Mouse (Mus musculus) CH12.LX (cell line): Measurements from ENCODE around the gene Lonp1. TPM values are rescaled to one million over a fixed set of nuclear protein-coding genes. Genes with fewer than 3 reads are reported as not detected.

ENCODE experiments used
- DNase-seq: peaks from one replicate; pipeline ENCODE4 v3.0.0-alpha.2; 2013; ENCODE audit errors: extremely low read depth
- H3K27ac ChIP-seq: 2 replicates; pipeline ENCODE4 v1.5.1; 2012; ENCODE audit warnings: low read depth, mild to moderate bottlenecking, control low read depth, moderate library complexity; ENCODE audit not compliant: insufficient read depth
- H3K27me3 ChIP-seq: replicated peaks from 2 replicates; pipeline ENCODE3; 2012; ENCODE audit warnings: inconsistent platforms
- H3K36me3 ChIP-seq, 2 experiments: replicated peaks in 1 of 2; 2 replicates each; pipeline versions ENCODE3 to v1.6.1; 2012; ENCODE audit warnings: inconsistent platforms in 1 of 2, low read length in 1 of 2, mild to moderate bottlenecking in 1 of 2, mixed read lengths in 1 of 2, moderate library complexity in 1 of 2; ENCODE audit not compliant: control insufficient read depth in 1 of 2, insufficient read depth in 1 of 2
- H3K4me1 ChIP-seq, 2 experiments: 2 replicates each; pipeline ENCODE4 v1.6.1; 2012; ENCODE audit warnings: inconsistent platforms in 1 of 2, moderate library complexity in 1 of 2; ENCODE audit not compliant: insufficient read depth in 2 of 2, control insufficient read depth in 1 of 2
- H3K4me2 ChIP-seq: 2 replicates; pipeline ENCODE4 v1.6.1; 2012; ENCODE audit warnings: low read depth, mild to moderate bottlenecking, control low read depth; ENCODE audit not compliant: poor library complexity, insufficient read depth, severe bottlenecking
- H3K4me3 ChIP-seq, 3 experiments: fragments of 150-350 bp in 1 of 3; sonication (generic) in 1 of 3; replicated peaks in 1 of 3; 2 replicates each; pipeline versions ENCODE3 to v1.5.1; 2011 to 2012; ENCODE audit warnings: low read depth in 2 of 3, low read length in 2 of 3, mild to moderate bottlenecking in 2 of 3, moderate library complexity in 2 of 3, control low read depth in 1 of 3, improper control_type of control experiment in 1 of 3, inconsistent platforms in 1 of 3, mixed read lengths in 1 of 3; ENCODE audit not compliant: poor library complexity in 1 of 3
- H3K79me2 ChIP-seq: replicated peaks from 2 replicates; pipeline ENCODE4 v1.6.1; 2012; ENCODE audit warnings: mild to moderate bottlenecking, moderate library complexity; ENCODE audit not compliant: control insufficient read depth, poor library complexity, insufficient read depth, severe bottlenecking; ENCODE audit errors: extremely low read depth
- H3K9ac ChIP-seq: 2 replicates; pipeline ENCODE4 v1.6.1; 2012; ENCODE audit warnings: low read depth, mild to moderate bottlenecking, control low read depth, moderate library complexity; ENCODE audit not compliant: insufficient read depth
- H3K9me3 ChIP-seq: replicated peaks from 2 replicates; pipeline ENCODE3; 2012; ENCODE audit warnings: low read length, inconsistent platforms, mixed read lengths
- CHD1 ChIP-seq: IDR thresholded peaks from 2 replicates; pipeline ENCODE4 v1.6.1; 2012; ENCODE audit warnings: low read depth, low read length, improper control_type of control experiment, inconsistent platforms
- CHD2 ChIP-seq: IDR thresholded peaks from 2 replicates; pipeline ENCODE4 v1.6.1; 2011; ENCODE audit warnings: low read length, improper control_type of control experiment
- E2F4 ChIP-seq: IDR thresholded peaks from 2 replicates; pipeline ENCODE4 v1.6.1; 2011; ENCODE audit warnings: low read depth, low read length, improper control_type of control experiment; ENCODE audit not compliant: insufficient replicate concordance
- ELF1 ChIP-seq: IDR thresholded peaks from 2 replicates; pipeline ENCODE4 v1.6.1; 2014; ENCODE audit warnings: low read depth, mild to moderate bottlenecking, inconsistent platforms, low read length, improper control_type of control experiment
- EP300 ChIP-seq: IDR thresholded peaks from 2 replicates; pipeline ENCODE4 v1.6.1; 2011; ENCODE audit warnings: low read length, improper control_type of control experiment
- HCFC1 ChIP-seq: IDR thresholded peaks from 2 replicates; pipeline ENCODE4 v1.6.1; 2012; ENCODE audit warnings: low read depth, mild to moderate bottlenecking, inconsistent platforms, low read length, improper control_type of control experiment
- IRF4 ChIP-seq: IDR thresholded peaks from 2 replicates; pipeline ENCODE4 v1.6.1; 2014; ENCODE audit warnings: low read depth, mild to moderate bottlenecking, inconsistent platforms, low read length, improper control_type of control experiment
- JUN ChIP-seq: IDR thresholded peaks from 2 replicates; pipeline ENCODE4 v1.6.1; 2011; ENCODE audit warnings: low read depth, mild to moderate bottlenecking, low read length, improper control_type of control experiment, moderate library complexity; ENCODE audit not compliant: insufficient read depth
- KAT2A ChIP-seq: IDR thresholded peaks from 2 replicates; pipeline ENCODE4 v1.6.1; 2012; ENCODE audit warnings: low read length, improper control_type of control experiment, inconsistent platforms; ENCODE audit not compliant: insufficient replicate concordance
- MAX ChIP-seq: IDR thresholded peaks from 2 replicates; pipeline ENCODE4 v1.6.1; 2011; ENCODE audit warnings: low read length, improper control_type of control experiment
- MAZ ChIP-seq: IDR thresholded peaks from 2 replicates; pipeline ENCODE4 v1.6.1; 2012; ENCODE audit warnings: low read depth, mild to moderate bottlenecking, inconsistent platforms, low read length, improper control_type of control experiment, moderate library complexity
- MEF2A ChIP-seq: IDR thresholded peaks from 2 replicates; pipeline ENCODE4 v1.6.1; 2014; ENCODE audit warnings: low read depth, mild to moderate bottlenecking, inconsistent platforms, low read length, improper control_type of control experiment, borderline replicate concordance
- MYC ChIP-seq: IDR thresholded peaks from 2 replicates; pipeline ENCODE4 v1.6.1; 2011; ENCODE audit warnings: low read depth, mild to moderate bottlenecking, improper control_type of control experiment, low read length
- NELFE ChIP-seq: IDR thresholded peaks from 2 replicates; pipeline ENCODE4 v1.6.1; 2011; ENCODE audit warnings: low read depth, low read length, improper control_type of control experiment
- NRF1 ChIP-seq: IDR thresholded peaks from 2 replicates; pipeline ENCODE4 v1.6.1; 2014; ENCODE audit warnings: low read depth, mild to moderate bottlenecking, inconsistent platforms, low read length, improper control_type of control experiment, moderate library complexity
- POLR2A ChIP-seq: IDR thresholded peaks from 2 replicates; pipeline ENCODE4 v1.6.1; 2011; ENCODE audit warnings: low read depth, mild to moderate bottlenecking, improper control_type of control experiment, low read length
- RCOR1 ChIP-seq: conservative IDR thresholded peaks from 2 replicates; pipeline ENCODE4 v1.6.1; 2012; ENCODE audit warnings: low read depth, mild to moderate bottlenecking, inconsistent platforms, low read length, improper control_type of control experiment
- TCF12 ChIP-seq: IDR thresholded peaks from 2 replicates; pipeline ENCODE4 v1.6.1; 2014; ENCODE audit warnings: low read depth, mild to moderate bottlenecking, inconsistent platforms, low read length, improper control_type of control experiment
- UBTF ChIP-seq: IDR thresholded peaks from 2 replicates; pipeline ENCODE4 v1.6.1; 2012; ENCODE audit warnings: low read depth, mild to moderate bottlenecking, inconsistent platforms, low read length, improper control_type of control experiment, moderate library complexity
- USF1 ChIP-seq: IDR thresholded peaks from 2 replicates; pipeline ENCODE4 v1.6.1; 2014; ENCODE audit warnings: low read depth, mild to moderate bottlenecking, inconsistent platforms, low read length, improper control_type of control experiment
- ZKSCAN1 ChIP-seq: IDR thresholded peaks from 2 replicates; pipeline ENCODE4 v1.6.1; 2012; ENCODE audit warnings: low read depth, inconsistent platforms, low read length, improper control_type of control experiment, borderline replicate concordance
- ZMIZ1 ChIP-seq: IDR thresholded peaks from 2 replicates; pipeline ENCODE4 v1.6.1; 2012; ENCODE audit warnings: low read depth, mild to moderate bottlenecking, inconsistent platforms, low read length, improper control_type of control experiment
- dilution Hi-C: fragments of 300-500 bp; cut with MboI; formaldehyde crosslinking; loops from 2 replicates; pipeline ENCODE4 v1.14.3; 2020; ENCODE audit warnings: low sequenced_read_pairs; ENCODE audit not compliant: extremely low pct_unique_long_range_greater_than_20kb, extremely low pct_ligation_motif_present
- in situ Hi-C: fragments of 300-500 bp; cut with MboI; formaldehyde crosslinking; loops from 3 replicates; pipeline ENCODE4 v1.14.3; 2019; ENCODE audit warnings: low sequenced_read_pairs, low pct_ligation_motif_present, low pct_unique_long_range_greater_than_20kb, mixed read lengths
- polyA plus RNA-seq: library from polyadenylated mRNA; unstranded; fragments of >175 nt; gene quantifications from 2 replicates; pipeline ENCODE4 v1.2.1, GENCODE M21; 2012; ENCODE audit warnings: low read depth; ENCODE audit not compliant: insufficient read length
- total RNA-seq, 2 experiments: library from RNA; depleted of rRNA; stranded (reverse); fragments of 300-350 nt in 1 of 2; fragments of >200 nt in 1 of 2; gene quantifications; 2 replicates each; pipeline ENCODE4 v1.2.3; 2012 to 2014

Gene Lonp1
- total and polyA plus RNA-seq, 3 experiments, result 69.6 to 151 (median 99.4) TPM

DNA sequence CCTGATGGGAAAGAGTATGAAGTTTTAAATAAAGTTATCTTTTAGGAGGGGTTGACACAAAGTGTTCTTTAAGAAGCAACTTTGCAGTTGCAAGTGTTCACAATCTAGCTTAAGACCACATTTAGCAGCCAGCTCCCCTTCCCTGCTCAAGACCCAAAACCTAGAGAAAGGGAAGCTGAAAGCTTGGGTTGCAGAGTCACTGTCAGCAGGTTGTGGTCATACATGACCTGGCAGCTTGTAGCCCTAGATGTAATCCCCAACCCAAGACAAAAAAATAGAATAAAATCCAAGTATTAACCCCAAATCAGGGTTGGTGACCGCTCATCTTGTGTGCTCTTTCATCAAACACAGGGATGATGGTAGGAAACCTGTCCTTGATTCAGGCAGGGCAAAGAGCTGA is 43.6 kb downstream of the Lonp1 start:
- in situ Hi-C loops, result no loop called here
- dilution Hi-C loops, result no loop called here
- H3K9ac ChIP-seq, result peak overlapping the region; percentile 86
- TF ChIP-seq UBTF (no peak), USF1 (no peak), KAT2A (no peak), MEF2A (no peak), ELF1 (no peak), RCOR1 (no peak)
- TF ChIP-seq, all 38 proteins: peak for 0
- Histone ChIP-seq H3K4me2 (peak overlapping the region; percentile 74), H3K27me3 (no peaks in the 10 kb centered on the region), H3K27ac (no peak overlapping the region), H3K4me3 (peak overlapping the region; percentile 86 to 95 (median 91)), H3K4me1 (peaks cover 22 to 49% of the 10 kb centered on the region in 2 experiments), H3K9me3 (no peaks in the 10 kb centered on the region), H3K36me3 (peaks cover 55 to 70% of the 10 kb centered on the region in 2 experiments), H3K79me2 (peaks cover 90% of the 10 kb centered on the region)
- DNase-seq, result no peak

DNA sequence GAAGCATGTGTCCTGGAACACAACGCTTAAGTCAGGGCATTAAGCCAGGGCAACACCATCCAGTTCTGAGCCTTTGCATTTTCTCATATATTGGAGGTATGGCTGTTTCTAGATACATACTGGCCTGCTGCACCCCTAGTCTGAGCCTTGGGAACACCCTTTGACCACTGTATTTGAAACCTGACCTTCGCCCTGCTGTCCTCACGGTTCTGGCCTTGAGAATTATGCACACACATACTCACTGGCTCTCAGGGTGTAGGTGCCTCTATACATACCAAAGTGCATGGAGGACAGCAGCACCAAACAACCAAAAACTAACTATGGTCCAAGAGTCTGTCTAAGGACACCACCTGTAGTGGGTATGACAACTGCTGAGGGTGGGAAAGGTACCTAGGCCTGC is 53.7 kb downstream of the Lonp1 start:
- TF ChIP-seq HCFC1, result no peak
- TF ChIP-seq MAX, result no peak
- TF ChIP-seq MEF2A, result no peak
- TF ChIP-seq ZMIZ1, result no peak
- no peak for TF ChIP-seq MAZ
- TF ChIP-seq NRF1, result no peak
- TF ChIP-seq IRF4, result no peak
- no peak for TF ChIP-seq POLR2A
- TF ChIP-seq NELFE, result no peak
- TF ChIP-seq E2F4, result no peak
- no peak for TF ChIP-seq TCF12
- no peak for TF ChIP-seq UBTF
- TF ChIP-seq CHD2, result no peak
- TF ChIP-seq RCOR1, result no peak
- no peak for TF ChIP-seq JUN
- TF ChIP-seq CHD1, result no peak
- no peak for TF ChIP-seq EP300
- TF ChIP-seq ZKSCAN1, result no peak
- no peak for TF ChIP-seq MYC
- Histone ChIP-seq H3K4me2 (no peak overlapping the region), H3K27me3 (no peaks in the 10 kb centered on the region), H3K4me3 (no peak overlapping the region), H3K9me3 (no peaks in the 10 kb centered on the region), H3K9ac (no peak overlapping the region), H3K4me1 (no peaks in the 10 kb centered on the region), H3K27ac (no peak overlapping the region), H3K36me3 (peaks cover 87 to 93% of the 10 kb centered on the region in 2 experiments), H3K79me2 (no peaks in the 10 kb centered on the region)
- DNase-seq, result no peak
- in situ Hi-C loops (no loop called here), dilution Hi-C loops (no loop called here)
